Mouse (Mus musculus): ENCODE measurements around the gene Shisa7.
"Not testable (repeated sequence)": the region's sequence is repeated elsewhere in the genome, so short reads cannot be mapped to it uniquely, and the experiment has no call there.

The Shisa7 gene

DNA sequence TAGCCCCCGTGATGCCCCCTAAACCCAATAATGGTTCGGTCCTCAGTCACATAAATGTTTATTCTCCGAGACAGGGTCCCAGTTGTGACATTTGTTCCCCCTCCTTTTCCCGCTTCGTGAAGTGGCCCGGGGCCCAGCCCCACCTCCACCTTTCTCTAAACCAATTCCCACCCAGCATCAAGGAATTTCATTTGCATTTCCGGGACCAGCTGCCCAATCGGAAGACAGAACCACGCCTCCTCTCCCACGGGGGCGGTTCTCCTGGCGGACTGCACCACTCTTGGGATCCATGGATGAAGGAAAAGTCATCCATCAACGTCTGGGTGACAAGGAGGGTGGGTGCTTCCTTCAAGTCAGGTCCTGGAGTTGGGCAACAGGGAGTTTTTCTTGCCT lies 417 bp upstream of the Shisa7 start:
- no peak for DNase-seq (ENCODE audit: low spot score in 2 of 2)

DNA sequence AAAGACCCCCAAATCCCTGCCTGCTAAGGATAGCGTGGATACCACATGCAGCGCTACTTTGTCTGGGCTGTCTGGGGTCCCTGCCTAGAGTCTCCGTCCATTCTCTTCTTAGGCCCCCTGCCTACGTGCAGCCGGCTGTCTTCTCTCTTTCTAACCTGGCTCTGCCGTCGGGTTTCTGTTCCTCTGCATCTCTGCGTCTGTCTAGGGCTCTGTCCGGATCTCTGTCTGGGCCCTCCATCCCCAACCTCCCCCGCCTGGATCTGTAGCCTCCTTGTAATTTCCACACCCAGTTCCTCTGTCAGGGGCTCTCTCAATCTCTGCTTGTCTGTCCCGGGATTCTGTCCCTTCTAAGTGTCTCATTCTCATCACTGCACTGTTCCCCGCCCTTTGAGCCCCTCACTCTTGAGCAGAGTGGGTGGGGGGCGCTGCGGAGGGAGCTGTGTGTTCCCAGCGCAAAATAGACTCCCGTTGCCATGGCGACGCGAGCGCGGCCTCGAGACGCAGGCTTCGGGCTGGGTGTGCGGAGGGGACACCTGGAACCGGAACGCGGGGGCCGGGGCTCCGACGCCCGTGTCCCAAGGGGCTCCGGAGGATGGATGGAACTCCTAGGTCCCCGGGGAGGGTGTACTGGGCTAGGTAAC lies 772 bp downstream of the Shisa7 start:
- no peak for DNase-seq (ENCODE audit: low spot score in 2 of 2)

DNA sequence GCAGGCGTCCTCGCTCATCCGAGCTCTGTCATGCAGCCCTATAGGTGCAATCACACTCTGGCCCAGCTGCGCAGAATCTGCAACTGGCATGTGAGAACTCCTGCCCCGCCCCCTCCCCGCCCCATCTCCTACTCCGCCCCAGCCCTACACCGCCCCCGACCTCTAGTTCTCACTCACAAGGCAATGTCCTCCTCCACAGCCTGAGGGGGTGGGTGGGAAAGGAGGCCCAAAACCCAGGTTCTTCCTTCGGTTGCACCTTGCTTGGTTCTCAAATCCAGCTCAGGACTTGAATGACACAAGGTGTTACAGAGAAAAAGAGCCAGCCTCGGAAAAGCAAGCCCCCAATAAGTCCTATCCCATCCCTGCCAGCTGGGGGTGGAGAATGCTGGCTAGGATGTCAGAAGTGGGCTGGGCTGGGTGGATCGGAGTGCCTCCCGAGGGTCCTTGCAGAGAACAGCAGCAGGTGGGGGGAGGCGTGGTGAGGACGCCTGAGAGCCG lies 1.8 kb downstream of the Shisa7 start:
- DNase-seq (ENCODE audit: low spot score in 2 of 2): no peak

DNA sequence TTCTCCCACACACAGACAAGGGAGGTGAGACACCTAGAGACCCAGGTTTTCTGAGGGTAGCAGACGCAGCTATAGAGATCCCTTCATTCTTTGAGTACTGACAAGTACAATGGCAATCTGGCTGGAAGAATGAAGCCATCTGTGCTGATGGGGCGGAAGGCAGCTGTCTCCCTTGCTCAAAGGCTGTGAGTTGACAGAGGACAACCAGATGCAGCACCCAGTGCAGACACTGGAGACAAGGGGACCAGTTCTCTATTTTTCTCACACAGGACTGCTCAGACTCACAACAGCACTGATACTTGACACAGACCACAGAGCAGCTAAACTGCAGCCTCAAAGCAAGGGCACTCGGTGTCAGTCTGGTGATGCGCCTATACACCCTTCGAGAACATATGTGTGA lies 2.4 kb downstream of the Shisa7 start:
- DNase-seq (ENCODE audit: low spot score in 2 of 2): no peak

DNA sequence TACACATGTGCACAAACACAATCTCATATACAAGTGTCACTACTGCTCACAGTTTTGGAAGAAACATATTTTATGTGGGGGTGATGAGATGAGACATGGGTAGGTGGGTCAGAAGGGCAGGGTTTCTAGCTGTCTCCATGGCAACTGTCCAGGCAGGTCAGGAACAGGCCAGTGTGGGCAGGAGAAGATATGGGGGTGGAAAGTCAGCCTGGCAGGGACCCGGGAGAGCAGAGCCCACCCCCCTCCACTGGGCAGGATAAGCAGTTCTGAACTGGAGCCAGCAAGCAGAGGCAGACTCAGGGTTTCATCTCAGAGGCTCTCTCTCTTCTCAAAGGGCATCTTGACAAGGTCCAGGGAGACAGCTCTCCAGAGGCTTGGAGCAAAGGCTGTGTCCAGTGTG lies 6.9 kb downstream of the Shisa7 start:
- DNase-seq (ENCODE audit: low spot score in 2 of 2): no peak

DNA sequence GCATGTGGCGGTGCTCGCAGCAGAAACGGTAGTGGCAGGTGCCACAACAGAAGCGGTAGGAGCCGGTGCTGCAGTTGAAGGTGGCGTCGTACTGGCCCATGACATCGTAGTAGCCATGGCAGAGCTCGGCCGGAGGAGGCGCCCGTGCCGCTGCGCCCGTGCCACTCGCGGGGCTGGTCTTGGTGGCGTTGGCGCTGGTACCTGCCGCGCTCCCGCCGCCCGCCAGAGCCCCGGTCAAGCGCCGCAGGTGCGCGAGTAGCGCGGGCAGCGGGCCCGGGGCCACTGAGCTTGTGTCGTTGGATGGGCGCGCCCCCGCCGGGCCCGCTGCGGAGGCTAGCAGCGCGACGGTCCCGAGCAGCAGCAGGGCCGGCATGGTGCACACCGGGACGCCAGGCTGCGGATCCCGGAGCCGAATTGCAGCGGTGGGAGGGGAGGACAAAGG lies 8.1 kb downstream of the Shisa7 start:
- DNase-seq (ENCODE audit: low spot score in 2 of 2): peak; percentile 45 to 63

DNA sequence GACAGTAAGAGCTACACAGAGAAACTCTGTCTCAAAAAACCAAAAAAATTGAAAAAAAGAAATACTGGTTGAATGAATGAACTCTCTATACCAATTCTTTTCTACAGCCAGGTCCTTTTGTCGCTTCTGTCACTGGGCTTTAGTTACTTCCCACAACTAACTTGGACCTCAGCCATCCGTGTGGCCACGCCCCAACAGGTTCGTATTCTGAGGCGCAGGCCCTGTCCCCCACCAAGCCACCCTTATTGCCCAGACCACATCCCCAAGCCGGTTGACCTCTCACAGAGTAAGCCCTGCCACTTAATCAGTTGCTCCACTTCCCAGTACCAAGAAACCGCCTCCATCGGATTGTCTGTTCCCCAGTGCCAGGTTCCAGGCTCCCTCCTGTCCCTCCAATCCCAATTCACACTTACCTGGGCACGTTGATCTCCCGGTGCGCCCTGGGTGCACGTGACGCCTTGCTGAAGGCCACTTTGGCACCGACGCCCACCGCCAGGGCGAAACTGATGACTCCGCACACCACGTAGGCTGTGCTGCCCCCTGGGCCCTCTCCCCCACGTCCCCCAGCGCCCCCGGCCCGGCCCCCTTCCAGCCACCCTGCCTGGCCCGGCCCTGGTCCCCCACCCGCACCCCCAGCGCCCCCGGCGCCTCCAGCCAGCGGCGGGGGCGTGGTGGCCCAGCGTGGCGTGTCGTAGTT lies 8.7 kb downstream of the Shisa7 start:
- no peak for DNase-seq (ENCODE audit: low spot score in 2 of 2)

DNA sequence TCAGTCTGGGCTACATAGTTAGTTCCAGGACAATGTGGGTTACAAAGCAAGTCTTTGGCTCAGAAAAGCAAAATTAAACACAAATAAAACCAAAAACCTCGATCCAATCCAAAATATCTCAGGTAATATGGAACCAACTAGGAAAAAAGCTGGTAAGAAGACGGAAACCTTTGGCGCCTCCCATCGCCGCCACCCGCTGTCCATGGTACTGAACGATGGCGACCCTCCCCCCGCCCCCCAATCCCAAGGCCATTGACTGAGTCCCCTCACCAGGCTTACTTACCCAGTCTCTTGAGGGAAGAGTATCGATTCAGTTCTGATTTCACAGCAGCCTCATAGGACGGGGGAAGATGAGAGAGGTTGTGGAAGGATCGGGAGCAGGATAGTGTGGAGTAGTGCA lies 14.0 kb downstream of the Shisa7 start:
- DNase-seq (ENCODE audit: low spot score in 2 of 2): no peak

DNA sequence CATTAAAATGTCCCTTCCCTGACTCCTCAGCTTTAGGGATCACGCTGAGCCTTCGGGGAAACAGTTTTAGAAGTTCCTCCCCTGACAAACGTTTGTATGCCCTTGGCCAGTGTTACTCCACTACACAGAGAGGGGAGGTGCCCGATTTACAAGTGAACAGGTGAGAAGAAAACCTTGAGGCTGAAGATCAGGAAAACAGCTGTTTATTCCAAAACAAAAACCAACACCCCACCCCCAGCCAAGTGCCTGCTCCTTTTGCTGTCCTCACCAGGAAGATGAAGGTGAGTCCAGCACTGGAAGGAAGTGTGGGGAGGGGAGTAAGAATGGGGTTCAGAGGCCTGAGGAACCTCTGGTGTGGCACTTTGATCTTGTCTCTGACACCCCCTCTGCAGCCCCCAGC lies 19.1 kb downstream of the Shisa7 start:
- DNase-seq (ENCODE audit: low spot score in 2 of 2): no peak

DNA sequence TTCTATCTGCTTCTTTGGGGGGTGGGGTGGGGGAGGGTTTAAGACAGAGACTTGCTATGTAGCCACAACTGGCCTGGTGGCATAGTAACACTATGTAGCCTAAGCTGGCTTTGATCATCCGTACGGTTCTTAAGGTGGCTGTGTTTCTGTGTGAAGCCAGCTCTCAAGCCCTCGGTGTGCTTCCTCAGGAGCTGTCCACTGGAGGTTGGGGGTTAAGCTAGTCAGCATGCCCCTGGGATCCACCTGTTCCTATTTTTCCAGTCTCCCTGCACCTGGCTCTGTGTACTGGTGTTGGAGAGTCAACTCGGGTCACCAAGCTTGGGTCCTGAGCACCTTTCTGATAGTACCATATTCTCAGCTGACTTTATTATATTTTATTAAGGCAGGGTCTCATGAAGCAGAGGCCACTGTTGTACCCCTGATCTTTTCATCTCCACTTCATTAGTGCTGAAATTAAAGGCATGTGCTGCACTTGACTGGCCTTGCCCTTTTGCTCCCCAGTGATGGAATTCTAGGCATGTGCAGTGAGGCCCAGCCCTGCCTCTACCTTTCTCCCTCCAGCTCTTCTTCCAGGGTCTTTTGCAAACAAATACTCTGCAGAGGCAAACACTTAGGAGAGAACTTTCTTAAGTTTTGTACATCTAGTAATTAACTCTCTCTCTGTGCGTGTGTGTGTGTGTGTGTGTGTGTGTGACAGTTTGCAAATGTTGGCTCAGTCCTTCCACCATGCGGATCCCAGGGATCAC lies 22.2 kb downstream of the Shisa7 start:
- no peak for DNase-seq (ENCODE audit: low spot score in 2 of 2)

DNA sequence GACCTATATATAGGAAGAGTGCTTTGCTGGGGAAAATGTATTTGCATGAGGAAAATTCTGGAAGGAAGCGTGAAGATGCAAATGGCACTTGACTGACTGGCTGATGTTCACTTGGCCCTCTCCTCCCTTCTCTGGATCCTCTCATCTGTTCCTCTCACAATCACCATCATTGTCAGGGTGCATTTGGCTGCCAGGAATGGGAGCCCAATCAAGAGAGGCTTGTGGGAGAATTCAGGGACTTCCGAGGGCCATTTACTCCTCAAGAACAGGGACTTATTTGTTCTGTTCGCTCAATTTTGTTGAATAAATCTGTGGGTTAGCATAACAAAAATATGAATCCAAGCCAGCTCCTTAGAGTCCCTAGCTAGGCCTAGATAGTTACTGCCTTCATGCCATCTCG lies 22.8 kb downstream of the Shisa7 start:
- no peak for DNase-seq (ENCODE audit: low spot score in 2 of 2)

DNA sequence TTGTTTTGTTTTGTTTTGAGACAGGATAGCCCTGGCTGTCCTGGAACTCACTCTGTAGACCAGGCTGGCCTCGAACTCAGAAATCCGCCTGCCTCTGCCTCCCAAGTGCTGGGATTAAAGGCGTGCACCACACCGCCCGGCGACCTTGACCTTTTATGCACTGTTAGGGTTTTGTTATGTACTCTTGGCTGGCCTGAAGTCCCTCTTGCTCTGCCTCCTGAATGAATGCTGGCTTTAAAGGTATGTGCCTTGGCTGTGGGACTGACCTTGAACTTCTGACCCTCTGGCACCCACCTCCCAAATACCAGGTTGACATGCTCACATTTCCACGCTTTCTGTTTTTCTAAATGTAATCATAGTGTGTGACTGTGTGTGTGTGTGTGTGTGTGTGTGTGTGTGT lies 23.6 kb downstream of the Shisa7 start:
- DNase-seq (ENCODE audit: low spot score in 2 of 2): not testable (repeated sequence)

DNA sequence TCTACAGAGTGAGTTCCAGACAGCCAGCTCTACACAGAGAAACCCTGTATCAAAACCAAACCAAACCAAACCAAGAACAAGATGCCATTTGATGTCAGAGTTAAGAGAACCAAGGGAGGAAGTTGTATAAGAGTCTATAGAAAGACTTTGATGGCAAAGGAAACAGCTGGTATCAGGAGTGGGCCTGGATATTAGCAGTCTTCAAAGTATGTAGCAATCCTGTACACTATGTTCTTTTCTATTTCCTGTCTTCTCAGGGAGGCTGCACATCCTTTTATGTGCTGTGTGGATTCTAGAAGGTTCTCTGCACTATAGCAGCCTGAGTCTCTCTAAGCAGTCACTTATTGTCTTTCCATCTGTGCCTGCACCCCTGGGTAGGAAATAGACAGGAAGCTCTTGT lies 27.9 kb downstream of the Shisa7 start:
- DNase-seq (ENCODE audit: low spot score in 2 of 2): no peak

DNA sequence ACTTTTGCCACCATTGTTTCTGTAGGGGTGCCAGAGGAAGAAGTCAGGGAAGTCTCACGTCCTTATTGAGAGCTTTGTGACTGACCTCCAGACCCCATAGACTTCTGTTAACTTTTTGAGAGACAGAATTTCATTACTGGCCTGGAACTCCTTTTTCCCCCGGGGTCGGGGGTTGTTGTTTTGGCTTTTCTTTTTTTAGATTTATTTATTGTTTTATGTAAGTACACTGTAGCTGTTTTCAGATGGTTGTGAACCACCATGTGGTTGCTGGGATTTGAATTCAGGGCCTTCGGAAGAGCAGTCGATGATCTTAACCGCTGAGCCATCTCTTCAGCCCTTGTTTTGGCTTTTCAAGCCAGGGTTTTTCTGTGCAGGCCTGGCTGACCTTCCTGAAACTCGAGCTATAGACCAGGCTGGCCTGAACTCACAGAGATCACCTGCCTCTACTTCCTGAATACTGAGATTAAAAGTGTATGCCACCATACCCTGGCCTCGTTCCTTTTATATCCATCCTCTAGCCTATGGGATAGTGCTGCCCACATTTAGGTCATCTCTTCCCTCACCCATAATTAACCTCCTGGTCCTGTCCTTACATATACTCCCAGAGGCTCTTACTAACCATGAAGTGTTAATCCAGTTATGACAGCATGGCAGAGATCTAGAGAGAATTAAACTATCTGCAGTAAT lies 31.2 kb downstream of the Shisa7 start:
- no peak for DNase-seq (ENCODE audit: low spot score in 2 of 2)

DNA sequence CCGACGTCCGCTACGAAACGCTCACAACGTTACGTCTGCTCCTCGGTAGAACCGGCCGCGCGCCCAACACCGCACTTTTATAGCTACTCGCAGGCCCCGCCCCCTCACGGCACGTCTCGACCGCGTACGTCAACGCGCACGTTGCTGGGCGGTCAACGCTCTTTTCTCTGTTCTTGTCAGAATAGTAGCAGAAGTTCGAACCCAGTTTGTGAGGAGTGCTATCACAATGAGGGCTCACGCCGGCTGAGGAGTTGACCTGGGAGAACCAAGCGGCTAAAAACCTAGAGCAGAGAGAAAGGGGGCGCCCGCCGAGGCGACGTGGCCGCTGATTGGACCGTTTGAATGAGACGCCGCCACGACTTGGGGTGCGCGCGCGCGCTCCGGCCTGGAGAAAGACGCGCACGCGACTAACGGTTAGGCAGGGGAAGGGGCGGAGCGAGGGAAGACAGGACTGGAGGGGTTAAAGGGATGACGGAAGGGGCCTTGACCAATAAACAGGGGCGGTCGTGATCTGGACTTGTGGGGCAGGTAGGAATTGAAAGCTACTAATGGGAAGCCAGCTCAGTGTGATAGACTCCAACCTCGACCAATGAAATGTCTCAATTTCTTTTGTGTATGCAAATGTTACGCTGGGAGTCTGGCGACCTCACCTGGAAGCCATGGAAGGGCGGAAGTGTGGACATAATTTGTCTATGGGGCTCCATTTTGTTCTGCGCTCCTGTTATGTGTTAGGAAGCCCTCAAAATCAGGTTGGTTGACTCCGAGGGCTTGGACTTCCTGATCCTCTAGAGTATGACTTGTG lies 32.0 kb downstream of the Shisa7 start, which contains the start of gene Ube2s:
TSS of gene Ube2s (minus strand) at position 288 of the 802 bp plus-strand sequence.
- DNase-seq (ENCODE audit: low spot score in 2 of 2): peak; percentile 96 to 97

DNA sequence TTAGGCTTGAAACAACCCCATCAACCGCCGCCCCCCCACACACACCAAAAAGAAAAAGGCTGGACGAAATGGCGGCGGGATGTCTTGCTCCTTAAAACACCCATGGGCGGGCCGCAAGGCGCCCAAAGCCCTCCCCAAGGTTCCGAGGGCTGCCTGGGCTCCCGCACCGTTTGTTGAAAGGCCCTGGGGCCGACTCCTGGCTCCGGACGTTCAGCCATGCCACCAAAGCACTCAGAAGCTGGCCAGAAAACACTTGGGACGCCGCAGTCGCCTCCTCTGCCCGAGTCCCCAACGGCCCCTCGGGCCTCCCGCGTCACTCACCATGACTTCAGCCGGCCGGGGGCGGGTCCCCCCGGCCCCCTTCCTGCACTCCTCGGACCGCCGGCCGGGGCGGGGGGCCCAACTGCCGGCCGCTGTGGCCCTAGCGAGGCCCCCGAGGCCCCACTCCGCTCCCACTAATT lies 32.6 kb downstream of the Shisa7 start:
- peak in 1 of 2 experiments; percentile 41 for DNase-seq (ENCODE audit: low spot score in 2 of 2)

DNA sequence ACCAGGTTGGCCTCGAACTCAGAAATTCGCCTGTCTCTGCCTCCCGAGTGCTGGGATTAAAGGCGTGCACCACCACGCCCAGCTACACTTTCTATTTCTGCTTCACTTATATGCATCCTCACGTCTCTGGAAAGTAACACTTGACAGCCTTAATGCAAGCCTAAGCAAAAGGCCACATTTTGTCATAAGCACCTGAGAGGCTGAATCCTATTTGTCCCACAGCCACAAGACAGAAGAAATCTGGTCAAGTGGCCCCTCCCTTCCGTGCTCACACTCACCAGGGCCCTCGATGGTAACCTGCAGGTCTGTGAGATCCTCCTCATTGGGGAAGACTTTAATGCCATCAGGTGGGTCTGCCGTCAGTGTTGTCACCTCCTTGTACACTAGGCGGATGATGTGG lies 33.4 kb downstream of the Shisa7 start:
- not testable (repeated sequence) for DNase-seq (ENCODE audit: low spot score in 2 of 2)

DNA sequence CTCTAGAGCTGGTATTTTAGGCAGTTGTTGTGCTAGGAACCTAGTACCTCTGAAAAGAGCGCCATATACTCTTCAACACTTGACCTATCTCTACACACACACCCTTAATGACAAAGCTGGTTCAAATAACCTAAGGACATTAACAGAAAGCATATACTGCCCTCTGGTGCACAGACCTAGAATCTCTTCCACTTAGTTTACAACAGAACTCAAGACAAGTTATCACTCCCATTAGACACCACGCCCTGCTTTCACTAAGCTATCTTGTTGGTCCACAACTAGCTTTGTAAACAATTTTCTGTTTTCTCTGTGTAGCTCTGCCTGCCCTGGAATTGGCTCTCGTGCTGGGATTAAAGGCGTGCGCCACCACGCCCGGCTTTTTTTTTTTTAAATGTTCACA lies 37.8 kb downstream of the Shisa7 start:
- DNase-seq (ENCODE audit: low spot score in 2 of 2): no peak

DNA sequence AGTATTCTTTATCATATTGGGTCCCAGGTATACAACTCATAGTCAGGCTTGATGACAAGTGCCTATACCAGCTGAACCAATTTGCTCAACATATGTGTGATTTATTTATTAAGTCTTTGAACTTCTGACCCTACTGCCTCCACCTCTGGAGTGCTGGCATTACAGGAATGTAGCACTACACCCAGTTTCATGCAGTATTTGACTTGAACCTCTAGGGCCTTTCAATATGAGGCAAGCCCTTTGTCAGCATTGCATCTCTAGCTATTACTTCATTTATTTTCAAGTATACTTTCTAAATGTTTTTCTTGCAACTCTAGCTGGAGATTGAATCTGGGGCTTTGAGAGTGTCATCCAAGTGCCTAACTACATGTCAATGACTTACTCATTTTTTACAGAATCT lies 42.2 kb downstream of the Shisa7 start:
- no peak for DNase-seq (ENCODE audit: low spot score in 2 of 2)

DNA sequence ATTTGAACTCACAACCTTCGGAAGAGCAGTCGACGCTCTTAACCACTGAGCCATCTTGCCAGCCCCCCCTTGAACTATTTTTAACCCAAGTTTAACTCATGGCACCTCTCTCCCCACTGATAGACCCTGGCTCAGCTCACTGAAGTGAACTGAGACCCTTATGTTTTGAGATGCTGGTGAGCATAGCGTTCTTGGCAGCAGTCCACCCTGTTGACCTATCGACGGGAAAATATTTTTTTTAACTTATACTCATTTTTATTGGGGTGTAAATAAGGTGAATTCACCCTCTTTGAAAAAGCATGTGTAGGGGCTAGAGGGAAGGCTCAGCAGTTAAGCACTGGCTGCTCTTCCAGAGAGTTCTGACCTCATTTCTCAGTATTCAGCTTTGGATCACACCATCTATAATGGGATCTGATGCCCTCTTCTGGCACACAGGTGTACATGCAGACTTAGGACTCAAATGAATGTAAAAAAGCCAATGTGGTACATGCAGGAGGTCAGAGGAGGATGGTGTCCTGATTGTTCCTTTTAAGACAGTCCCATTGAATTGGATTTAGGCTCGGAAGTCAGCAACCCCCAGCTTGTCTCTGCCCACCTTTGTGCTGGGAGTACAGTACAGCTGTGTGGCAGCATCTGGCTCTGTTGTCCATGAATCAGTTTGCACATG lies 48.6 kb downstream of the Shisa7 start:
- no peak for DNase-seq (ENCODE audit: low spot score in 2 of 2)

All from urinary bladder, postnatal 36 days (tissue).